Mouse (Mus musculus) erythroblast, embryonic 14.5 days (primary cell): ENCODE results near the gene Mavs. TPM values are rescaled to one million over a fixed set of nuclear protein-coding genes. Genes with fewer than 3 reads are reported as not detected.

Experiments used
- H3K27me3 ChIP-seq: 2 replicates; pipeline ENCODE4 v1.6.1; 2012; ENCODE audit warnings: inconsistent platforms; ENCODE audit not compliant: control insufficient read depth
- H3K36me3 ChIP-seq: 2 replicates; pipeline ENCODE4 v1.6.1; 2012; ENCODE audit warnings: mild to moderate bottlenecking, inconsistent platforms; ENCODE audit not compliant: control insufficient read depth
- H3K4me1 ChIP-seq: 2 replicates; pipeline ENCODE4 v1.6.1; 2012; ENCODE audit warnings: inconsistent platforms; ENCODE audit not compliant: control insufficient read depth
- H3K4me3 ChIP-seq: replicated peaks from 2 replicates; pipeline ENCODE3; 2012; ENCODE audit warnings: moderate library complexity, mild to moderate bottlenecking, inconsistent platforms
- H3K9me3 ChIP-seq: 2 replicates; pipeline ENCODE4 v1.6.1; 2012; ENCODE audit warnings: low read length, inconsistent platforms, mixed read lengths; ENCODE audit not compliant: control insufficient read depth
- GATA1 ChIP-seq: IDR thresholded peaks from 2 replicates; pipeline ENCODE4 v1.6.1; 2012; ENCODE audit warnings: low read length, inconsistent platforms, mixed read lengths
- TAL1 ChIP-seq: IDR thresholded peaks from 3 replicates; pipeline ENCODE4 v1.6.1; 2012; ENCODE audit warnings: low read length, inconsistent platforms, mixed read lengths
- polyA plus RNA-seq: library from polyadenylated mRNA; stranded (reverse); fragments of >175 nt; gene quantifications from 2 replicates; pipeline ENCODE4 v1.2.3, GENCODE M21; 2012

Mavs gene
- polyA plus RNA-seq, 1 experiment, result 3.2 TPM

DNA sequence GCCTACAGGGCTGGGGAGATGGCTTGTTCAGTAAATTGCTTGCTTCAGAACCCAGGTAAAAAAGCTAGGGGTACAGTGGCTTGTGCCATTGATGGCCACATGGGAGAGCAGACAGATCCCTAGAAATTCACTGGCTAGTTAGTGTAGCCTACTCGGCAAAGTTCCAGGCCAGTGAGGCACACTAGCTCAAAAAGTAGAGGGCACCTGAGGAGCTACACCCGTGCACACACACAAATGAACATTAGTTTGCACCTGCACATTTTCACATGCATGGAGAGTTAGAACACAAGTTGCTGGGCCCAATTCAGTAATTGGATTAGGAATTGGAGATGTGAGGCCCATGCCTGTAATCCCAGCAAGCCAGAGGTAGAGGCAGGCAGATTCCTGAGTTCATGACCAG lies 31.2 kb downstream of the Mavs start:
- Histone ChIP-seq H3K36me3 (peaks cover 54% of the 10 kb centered on the region), H3K4me1 (peaks cover 61% of the 10 kb centered on the region), H3K27me3 (no peaks in the 10 kb centered on the region), H3K4me3 (peak overlapping the region; percentile 92), H3K9me3 (no peaks in the 10 kb centered on the region)
- no peak for TF ChIP-seq TAL1
- TF ChIP-seq GATA1, result no peak

DNA sequence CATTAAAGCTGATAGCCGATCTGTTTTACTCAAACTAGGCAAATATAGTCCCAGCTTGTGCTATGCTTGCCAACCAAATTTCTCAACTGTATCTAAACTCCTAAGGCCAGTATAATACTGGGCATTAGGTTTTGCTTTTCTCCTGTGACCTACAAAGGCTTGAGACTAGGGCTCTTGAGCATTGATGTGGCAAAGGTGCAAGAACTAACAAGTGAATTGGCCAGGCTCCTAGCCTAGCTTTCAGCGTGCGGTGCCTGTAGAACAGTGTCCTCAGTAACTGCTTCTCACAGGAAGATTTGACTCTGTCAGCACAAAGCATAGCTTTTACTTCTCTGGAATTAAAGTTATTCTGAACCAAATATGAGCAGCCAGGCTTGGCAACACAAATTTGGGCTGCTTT lies 41.6 kb downstream of the Mavs start:
- Histone ChIP-seq H3K9me3 (no peaks in the 10 kb centered on the region), H3K36me3 (peaks cover 96% of the 10 kb centered on the region)

DNA sequence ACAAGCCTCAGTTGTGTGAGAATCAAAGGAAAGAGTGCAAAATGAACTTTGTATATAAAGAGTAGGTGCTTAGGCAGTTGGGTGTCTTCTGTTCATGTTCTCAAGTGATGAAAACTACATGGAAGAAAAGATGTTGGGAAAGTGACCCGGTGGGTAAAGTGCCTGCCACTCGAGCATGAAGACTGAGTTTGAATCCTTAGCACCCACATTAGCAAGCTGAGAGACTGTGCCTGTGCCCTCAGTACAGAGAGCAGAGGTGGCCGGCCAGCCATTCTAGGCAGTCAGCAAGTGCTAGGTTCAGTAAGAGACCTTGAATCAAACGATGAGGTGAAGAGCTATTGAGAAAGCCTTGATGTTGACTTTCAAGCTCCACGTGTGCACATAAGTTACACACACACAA lies 42.9 kb downstream of the Mavs start:
- Histone ChIP-seq H3K36me3 (peaks cover 96% of the 10 kb centered on the region), H3K4me1 (peaks cover 3% of the 10 kb centered on the region; the same call in 1 of the 2 replicates), H3K9me3 (no peaks in the 10 kb centered on the region), H3K4me3 (no peak overlapping the region), H3K27me3 (no peaks in the 10 kb centered on the region)
- TF ChIP-seq TAL1 (no peak), GATA1 (no peak)

More for the DNA sequence above, 41.6 kb downstream of the Mavs start:
- H3K4me1 ChIP-seq, result peaks cover 6% of the 10 kb centered on the region
- TF ChIP-seq GATA1 (no peak), TAL1 (no peak)
- H3K27me3 ChIP-seq, result no peaks in the 10 kb centered on the region
- H3K4me3 ChIP-seq, result no peak overlapping the region

DNA sequence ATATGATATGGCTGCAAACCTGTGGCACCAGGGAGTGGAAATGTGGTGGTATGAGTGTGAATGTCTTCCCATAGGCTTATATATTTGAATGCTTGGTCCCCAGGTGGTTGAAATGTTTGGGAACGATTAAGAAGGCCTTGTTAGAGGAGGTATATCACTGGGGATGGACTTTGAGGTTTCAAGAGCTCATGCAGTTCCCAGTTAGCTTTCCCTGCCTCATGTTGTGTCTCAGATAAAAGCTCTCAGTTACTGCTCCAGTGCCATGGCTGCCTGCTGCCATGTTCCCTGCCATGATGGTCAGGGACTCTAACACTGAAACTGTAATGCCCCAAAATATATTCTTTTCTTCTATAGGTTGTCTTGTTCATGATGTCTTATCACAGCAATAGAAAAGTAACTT lies 47.7 kb downstream of the Mavs start:
- Histone ChIP-seq H3K36me3 (peaks cover 98% of the 10 kb centered on the region), H3K9me3 (no peaks in the 10 kb centered on the region), H3K27me3 (no peaks in the 10 kb centered on the region), H3K4me3 (no peak overlapping the region), H3K4me1 (peaks cover 3% of the 10 kb centered on the region; the same call in 1 of the 2 replicates)
- TF ChIP-seq TAL1, result no peak
- no peak for TF ChIP-seq GATA1

DNA sequence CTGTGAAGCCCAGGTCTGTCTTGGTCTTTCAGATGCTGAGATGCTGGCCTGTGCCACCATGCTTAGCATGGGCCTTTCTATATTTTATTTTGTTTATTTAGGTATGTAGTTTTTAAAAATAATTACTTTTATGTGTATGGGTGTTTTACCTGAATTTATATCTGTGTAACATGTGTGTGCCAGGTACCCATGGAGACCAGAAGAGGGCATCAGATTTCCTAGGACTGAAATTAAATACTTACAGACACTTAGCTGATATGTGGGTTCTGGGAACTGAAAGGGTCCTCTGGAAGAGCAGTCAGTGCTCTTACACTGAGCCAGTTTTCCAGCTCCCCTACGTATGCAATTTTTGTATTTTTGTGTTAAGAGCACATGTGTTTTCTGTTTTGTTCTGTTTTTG lies 52.4 kb downstream of the Mavs start:
- Histone ChIP-seq H3K27me3 (no peaks in the 10 kb centered on the region), H3K4me1 (no peaks in the 10 kb centered on the region), H3K36me3 (peaks cover 94% of the 10 kb centered on the region), H3K9me3 (no peaks in the 10 kb centered on the region), H3K4me3 (no peak overlapping the region)
- TF ChIP-seq GATA1 (no peak), TAL1 (no peak)

DNA sequence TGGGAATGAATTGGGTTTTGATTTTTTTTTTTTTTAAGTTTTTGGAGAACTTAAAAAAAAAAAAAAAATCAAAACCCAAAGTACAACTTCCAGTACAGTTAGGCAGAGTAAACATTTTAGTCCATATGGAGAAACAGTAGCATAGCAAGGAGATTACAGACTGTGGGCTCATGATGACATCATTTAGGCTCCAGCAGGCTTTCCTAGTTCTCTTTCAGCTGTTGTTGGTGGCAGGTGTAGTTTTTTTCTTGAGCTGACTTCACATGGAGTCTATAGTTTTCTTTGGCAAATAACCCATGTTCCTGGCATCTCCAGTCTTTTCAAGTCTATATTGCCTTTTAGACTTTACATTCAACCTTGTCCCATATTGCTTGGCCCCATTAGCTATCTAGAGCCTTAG lies 56.8 kb downstream of the Mavs start:
- Histone ChIP-seq H3K9me3 (peaks cover 2% of the 10 kb centered on the region; the same call in 1 of the 2 replicates), H3K4me1 (no peaks in the 10 kb centered on the region; the same call in 1 of the 2 replicates), H3K4me3 (no peak overlapping the region), H3K36me3 (peaks cover 96% of the 10 kb centered on the region), H3K27me3 (no peaks in the 10 kb centered on the region)
- TF ChIP-seq TAL1 (no peak), GATA1 (no peak)

DNA sequence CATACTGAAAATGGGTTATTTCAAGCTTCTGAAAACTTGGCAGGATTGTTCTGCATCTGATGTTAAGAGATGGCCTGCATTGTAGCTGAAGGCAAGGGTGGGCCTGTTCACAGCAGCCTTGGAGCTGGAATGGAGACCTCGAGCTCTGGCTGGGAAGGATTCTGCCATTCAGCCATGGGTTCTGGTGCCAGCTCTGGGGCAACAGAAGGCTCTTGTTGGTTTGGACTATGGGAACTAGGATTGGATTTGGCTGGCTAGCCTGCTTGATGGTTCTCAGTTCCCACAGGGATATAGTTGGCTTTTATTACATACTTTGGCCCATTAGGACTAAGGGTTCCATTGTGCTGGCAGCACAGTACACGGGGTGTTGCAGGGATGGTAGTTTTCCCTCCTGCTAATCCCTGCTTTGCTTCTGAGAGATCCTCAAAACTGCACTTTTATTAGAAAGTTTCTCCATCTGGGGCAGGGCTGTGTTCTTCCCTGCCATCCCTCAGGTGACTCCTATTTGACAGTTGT lies 62.9 kb downstream of the Mavs start:
- Histone ChIP-seq H3K4me3 (no peak overlapping the region), H3K27me3 (no peaks in the 10 kb centered on the region), H3K9me3 (peaks cover 3% of the 10 kb centered on the region; the same call in 1 of the 2 replicates), H3K4me1 (no peaks in the 10 kb centered on the region; the same call in 1 of the 2 replicates), H3K36me3 (peaks cover 80% of the 10 kb centered on the region)
- no peak for TF ChIP-seq TAL1
- no peak for TF ChIP-seq GATA1

Other genes with a start within 250 kb of the Mavs start
- gene Gfra4, start 191.0 kb upstream of the Mavs start, polyA plus RNA-seq, result 0.07 TPM in 1 of 2 replicates, not detected in the other
- gene Adam33, start 170.2 kb upstream of the Mavs start, polyA plus RNA-seq, result 0.04 TPM in 1 of 2 replicates, not detected in the other
- gene Siglec1, start 147.3 kb upstream of the Mavs start, polyA plus RNA-seq, result 0.03 and 0.04 TPM in 2 replicates
- 0.18 and 0.20 TPM in 2 replicates for gene Hspa12b, start 106.8 kb upstream of the Mavs start, polyA plus RNA-seq
- gene Gm11037, start 100.6 kb upstream of the Mavs start, polyA plus RNA-seq, result not detected in 2 replicates
- 219 and 275 TPM in 2 replicates for gene 1700037H04Rik, start 74.0 kb upstream of the Mavs start, polyA plus RNA-seq
- 27.7 and 31.8 TPM in 2 replicates for gene Cenpb, start 54.0 kb upstream of the Mavs start, polyA plus RNA-seq
- gene Cdc25b, start 47.1 kb upstream of the Mavs start, polyA plus RNA-seq, result 52.6 and 58.1 TPM in 2 replicates
- gene Spef1, start 46.8 kb upstream of the Mavs start, polyA plus RNA-seq, result 1.6 and 2.1 TPM in 2 replicates
- 3.0 and 3.9 TPM in 2 replicates for gene Ap5s1, start 27.0 kb upstream of the Mavs start, polyA plus RNA-seq
- gene Pank2, start 28.4 kb downstream of the Mavs start, polyA plus RNA-seq, result 2.3 and 3.0 TPM in 2 replicates
- gene Rnf24, start 118.8 kb downstream of the Mavs start, polyA plus RNA-seq, result 0.02 TPM in 1 of 2 replicates, not detected in the other